Mouse (Mus musculus) heart, embryonic 14.5 days (tissue): ENCODE measurements around the gene Pik3ca. TPM values are rescaled to one million over a fixed set of nuclear protein-coding genes. Genes with fewer than 3 reads are reported as not detected.

Experiments used
- ATAC-seq: fragments of 200-750 bp; cut with Nextera tagmentation; 2 replicates; pipeline ENCODE4 v1.8.0; 2017; ENCODE audit warnings: low read depth, moderate TSS enrichment; ENCODE audit not compliant: insufficient number of reproducible peaks, insufficient read depth, low FRiP score
- H3K27ac ChIP-seq, 2 experiments: fragments of 200-500 bp in 1 of 2; fragments of 300-500 bp in 1 of 2; sonication (generic) in 1 of 2; replicated peaks in 1 of 2; 2 replicates each; pipeline ENCODE4 v1.5.1; 2012 to 2014; ENCODE audit warnings: low read depth in 2 of 2, low read length in 2 of 2, control low read depth in 1 of 2, mild to moderate bottlenecking in 1 of 2, mixed read lengths in 1 of 2; ENCODE audit not compliant: control insufficient read depth in 1 of 2, insufficient read depth in 1 of 2
- H3K27me3 ChIP-seq: fragments of 300-500 bp; sonication (generic); 2 replicates; pipeline ENCODE4 v1.6.1; 2014; ENCODE audit warnings: mild to moderate bottlenecking, low read length, control low read depth; ENCODE audit not compliant: control insufficient read depth, insufficient read depth
- H3K36me3 ChIP-seq: fragments of 300-500 bp; sonication (generic); 2 replicates; pipeline ENCODE4 v1.6.1; 2014; ENCODE audit warnings: mild to moderate bottlenecking, control low read depth, low read length, mixed read lengths; ENCODE audit not compliant: control insufficient read depth, insufficient read depth
- H3K4me1 ChIP-seq, 2 experiments: fragments of 200-500 bp in 1 of 2; fragments of 300-500 bp in 1 of 2; sonication (generic) in 1 of 2; 2 replicates each; pipeline ENCODE4 v1.6.1; 2012 to 2014; ENCODE audit warnings: low read length in 2 of 2, control low read depth in 1 of 2, mixed read lengths in 1 of 2; ENCODE audit not compliant: control insufficient read depth in 2 of 2, insufficient read depth in 2 of 2
- H3K4me2 ChIP-seq: fragments of 300-500 bp; sonication (generic); 2 replicates; pipeline ENCODE4 v1.6.1; 2014; ENCODE audit warnings: mild to moderate bottlenecking, low read length
- H3K4me3 ChIP-seq, 2 experiments: fragments of 200-500 bp in 1 of 2; fragments of 300-500 bp in 1 of 2; sonication (generic) in 1 of 2; 2 replicates each; pipeline ENCODE4 v1.5.1; 2012 to 2014; ENCODE audit warnings: low read length in 2 of 2, mild to moderate bottlenecking in 2 of 2, control low read depth in 1 of 2, low read depth in 1 of 2, moderate library complexity in 1 of 2; ENCODE audit not compliant: control insufficient read depth in 1 of 2, insufficient read depth in 1 of 2
- H3K9ac ChIP-seq: fragments of 300-500 bp; sonication (generic); 2 replicates; pipeline ENCODE4 v1.6.1; 2014; ENCODE audit warnings: mild to moderate bottlenecking, low read length
- H3K9me3 ChIP-seq: fragments of 300-500 bp; sonication (generic); 2 replicates; pipeline ENCODE4 v1.6.1; 2016; ENCODE audit warnings: low read length, control low read depth; ENCODE audit not compliant: control insufficient read depth
- WGBS: fragments of 180-500 bp; shearing (Covaris S2); extraction: QIAGEN DNeasy Blood & Tissue Kit; methylation state at CpG from one replicate; pipeline ENCODE4 v1.1.7; 2014; 5-methylcytosine and 5-hydroxymethylcytosine counted together
- polyA plus RNA-seq: library from polyadenylated mRNA; unstranded; fragments of >200 nt; fragmentation: Nextera tagmentation; extraction: Ambion mirVana; gene quantifications from 2 replicates; pipeline ENCODE4 v1.2.1, GENCODE M21; 2014

The Pik3ca gene
- polyA plus RNA-seq, 1 experiment from 2014 or later: 17.0 TPM

GRCm38 (mm10) chr3:32395771-32396551 is 1.5 kb upstream of the Pik3ca start:
- no peak for ATAC-seq
- H3K27me3 ChIP-seq: no peaks in the 10 kb centered on the region
- peak overlapping the region; percentile 81 for H3K4me2 ChIP-seq
- H3K27ac ChIP-seq: peak overlapping the region; percentile 95 to 97
- WGBS: 19% methylated on average over 23 of the region's 24 CpGs
- peak overlapping the region; percentile 65 to 85 for H3K4me3 ChIP-seq
- H3K4me1 ChIP-seq: peaks cover 6 to 23% of the 10 kb centered on the region in 2 experiments
- H3K9me3 ChIP-seq: no peaks in the 10 kb centered on the region
- H3K36me3 ChIP-seq: no peaks in the 10 kb centered on the region
- peak overlapping the region; percentile 77 for H3K9ac ChIP-seq

DNA sequence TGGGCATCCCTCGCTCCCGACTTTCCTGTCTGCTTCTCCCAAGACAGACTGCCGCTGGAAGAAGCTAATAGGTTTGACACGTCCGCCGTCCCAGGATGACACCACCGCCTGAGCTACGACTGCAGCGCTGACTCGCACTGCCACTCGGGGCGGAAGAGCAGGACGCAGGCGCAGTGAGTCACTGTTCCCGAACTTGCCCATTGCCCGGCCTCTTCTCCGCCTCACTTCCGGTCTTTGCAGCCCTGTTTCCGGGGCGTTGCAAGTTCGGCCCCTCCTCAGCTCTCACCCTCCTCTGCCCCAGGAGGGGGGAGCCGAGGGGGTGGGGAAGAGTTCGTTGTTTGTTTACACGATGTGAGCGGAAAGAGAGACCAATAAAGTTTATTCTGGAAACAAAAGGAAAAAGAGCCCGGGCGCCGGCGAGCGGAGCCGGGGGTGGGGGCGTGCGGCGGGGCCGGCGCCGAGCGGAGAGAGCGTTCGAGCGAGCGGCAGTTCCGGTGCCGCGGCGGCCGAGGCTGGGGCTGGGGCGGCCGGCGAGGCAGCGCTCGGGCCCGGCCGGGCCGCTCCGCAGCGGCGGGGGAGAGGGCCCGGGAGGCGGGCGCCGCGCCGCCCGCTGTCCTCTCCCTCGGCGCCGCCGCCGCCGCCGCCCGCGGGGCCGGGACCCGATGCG is 544 bp upstream of the Pik3ca start:
- H3K4me1 ChIP-seq: peaks cover 6 to 30% of the 10 kb centered on the region in 2 experiments
- H3K36me3 ChIP-seq: no peaks in the 10 kb centered on the region
- ATAC-seq: peak; percentile 97
- H3K27ac ChIP-seq: peak overlapping the region; percentile 95 to 97
- H3K9me3 ChIP-seq: no peaks in the 10 kb centered on the region
- peak overlapping the region; percentile 81 for H3K4me2 ChIP-seq
- under 1% methylated on average over 49 of the region's 77 CpGs for WGBS
- peak overlapping the region; percentile 85 to 86 for H3K4me3 ChIP-seq
- H3K27me3 ChIP-seq: no peaks in the 10 kb centered on the region
- H3K9ac ChIP-seq: peak overlapping the region; percentile 93

- H3K27me3 ChIP-seq: no peaks in the 10 kb centered on the region
- peak overlapping the region in 1 of 2 experiments; percentile 97; a peak in 3 of 4 replicates for H3K27ac ChIP-seq
- peak overlapping the region; percentile 93 for H3K9ac ChIP-seq
Observed at GRCm38 (mm10) chr3:32398175-32398538, 686 bp downstream of the Pik3ca start.

DNA sequence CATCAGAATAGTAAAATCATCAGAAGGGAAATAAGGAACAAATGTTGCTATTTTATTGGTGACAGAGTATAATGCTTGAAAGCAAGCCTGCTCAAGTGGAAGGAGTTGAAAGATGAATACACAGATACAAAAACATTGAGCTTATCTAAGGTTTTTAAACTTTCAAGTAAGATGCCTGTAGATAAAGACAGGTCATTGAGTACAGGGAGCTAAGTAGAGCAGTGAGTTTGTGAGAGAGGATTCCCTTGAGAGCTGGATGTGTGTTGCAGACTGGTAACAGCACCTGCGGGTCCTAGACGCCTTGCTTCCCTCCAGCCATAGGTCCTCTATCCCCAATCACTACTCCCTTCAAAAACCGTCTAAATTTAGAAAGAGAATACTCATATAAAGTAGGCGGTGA is 1.2 kb downstream of the Pik3ca start:
- WGBS: 12% methylated on average over 4 of the region's 4 CpGs
- Histone ChIP-seq H3K9ac (peak overlapping the region; percentile 62), H3K4me1 (peaks cover 9 to 39% of the 10 kb centered on the region in 2 experiments), H3K27ac (peak overlapping the region in 1 of 2 experiments; percentile 50; a peak in 1 of 4 replicates), H3K27me3 (no peaks in the 10 kb centered on the region), H3K36me3 (no peaks in the 10 kb centered on the region), H3K4me2 (peak overlapping the region; percentile 72), H3K4me3 (peak overlapping the region in 1 of 2 experiments; percentile 85; a peak in 2 of 4 replicates), H3K9me3 (no peaks in the 10 kb centered on the region)
- ATAC-seq: no peak

More at GRCm38 (mm10) chr3:32398175-32398538, 686 bp downstream of the Pik3ca start:
- peak overlapping the region; percentile 85 to 86 for H3K4me3 ChIP-seq
- no peaks in the 10 kb centered on the region for H3K36me3 ChIP-seq
- no peak for ATAC-seq
- peak overlapping the region; percentile 72 for H3K4me2 ChIP-seq
- H3K4me1 ChIP-seq: peaks cover 6 to 35% of the 10 kb centered on the region in 2 experiments
- WGBS: under 1% methylated on average over 7 of the region's 7 CpGs
- no peaks in the 10 kb centered on the region for H3K9me3 ChIP-seq

DNA sequence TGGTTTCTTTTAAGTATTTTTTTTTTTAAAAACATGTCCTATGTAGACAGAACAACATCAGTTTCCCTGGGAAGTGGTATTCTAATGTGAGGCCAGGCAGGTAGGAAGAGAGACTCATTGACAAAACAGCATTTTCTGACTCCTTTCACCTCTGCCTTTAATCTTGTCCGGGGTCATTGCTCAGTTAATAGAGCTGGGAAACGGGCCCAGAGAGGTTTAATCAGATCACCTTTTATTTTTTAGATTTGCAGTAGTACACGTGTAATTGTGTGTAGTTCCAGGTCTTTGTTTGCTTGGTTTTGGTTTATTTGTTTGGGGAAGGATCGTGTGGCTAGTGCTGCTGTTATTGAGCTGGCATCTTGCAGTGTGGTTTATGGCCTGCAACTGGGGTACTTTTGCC is 1.9 kb downstream of the Pik3ca start:
- Histone ChIP-seq H3K4me2 (peak overlapping the region; percentile 72), H3K27me3 (no peaks in the 10 kb centered on the region), H3K36me3 (no peaks in the 10 kb centered on the region), H3K27ac (no peak overlapping the region), H3K9ac (peak overlapping the region; percentile 62), H3K4me1 (peaks cover 10 to 42% of the 10 kb centered on the region in 2 experiments), H3K4me3 (no peak overlapping the region), H3K9me3 (no peaks in the 10 kb centered on the region)
- WGBS: 53% methylated on average over 4 of the region's 4 CpGs
- no peak for ATAC-seq

DNA sequence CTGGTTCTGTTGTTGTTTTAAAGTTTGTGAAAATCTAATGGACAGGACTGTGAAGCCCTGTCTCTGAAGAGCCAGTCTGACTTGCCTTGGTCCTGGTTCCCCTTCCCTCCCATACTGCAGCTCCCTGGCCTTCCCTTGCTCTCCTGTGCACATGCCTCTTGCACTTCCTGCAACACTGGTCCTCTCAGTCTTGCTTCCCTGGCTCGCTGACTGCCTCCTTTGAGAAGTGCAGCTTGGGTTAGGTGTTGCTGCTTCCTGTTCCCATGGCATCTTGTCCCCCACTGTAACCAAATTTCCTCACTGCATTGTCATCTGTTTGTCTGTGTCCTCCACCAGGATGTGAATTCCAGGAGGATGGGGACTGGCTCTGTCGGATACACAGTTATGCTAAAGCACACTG is 2.5 kb downstream of the Pik3ca start:
- no peak overlapping the region; the same call in 1 of the 2 replicates for H3K9ac ChIP-seq
- H3K27ac ChIP-seq: no peak overlapping the region
- H3K4me1 ChIP-seq: peaks cover 10 to 48% of the 10 kb centered on the region in 2 experiments
- H3K27me3 ChIP-seq: no peaks in the 10 kb centered on the region
- H3K4me3 ChIP-seq: no peak overlapping the region
- H3K36me3 ChIP-seq: no peaks in the 10 kb centered on the region
- 37% methylated on average over 2 of the region's 2 CpGs for WGBS
- peak overlapping the region; percentile 72 for H3K4me2 ChIP-seq
- H3K9me3 ChIP-seq: no peaks in the 10 kb centered on the region
- no peak for ATAC-seq

DNA sequence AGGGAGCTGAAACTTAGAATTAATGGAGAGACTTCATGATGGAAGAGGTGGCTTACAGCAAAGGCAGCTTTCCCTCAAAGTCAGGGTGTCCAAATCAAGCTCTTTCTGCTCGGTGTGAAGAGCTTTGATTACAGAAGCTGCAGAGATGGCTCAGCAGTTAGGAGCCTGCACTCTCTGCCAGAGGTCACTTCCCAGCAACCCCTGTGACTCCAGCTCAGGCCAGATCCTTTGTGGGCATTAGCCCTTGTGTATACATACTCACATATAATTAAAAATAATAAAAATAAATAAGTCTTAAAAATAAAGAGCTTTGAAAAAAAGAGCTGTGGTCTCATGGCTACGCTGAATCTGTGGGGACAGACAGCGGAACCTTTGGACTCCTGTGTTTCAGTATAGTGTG is 4.1 kb downstream of the Pik3ca start:
- no peak for ATAC-seq
- Histone ChIP-seq H3K27ac (no peak overlapping the region), H3K27me3 (no peaks in the 10 kb centered on the region), H3K9ac (no peak overlapping the region), H3K4me1 (peaks cover 10 to 64% of the 10 kb centered on the region in 2 experiments), H3K9me3 (no peaks in the 10 kb centered on the region), H3K4me3 (no peak overlapping the region), H3K36me3 (no peaks in the 10 kb centered on the region), H3K4me2 (no peak overlapping the region)
- WGBS: 66% methylated on average over 3 of the region's 3 CpGs
